Mouse (Mus musculus) C2C12 (cell line): ENCODE results near the gene Ndufa6.

Source experiments
- CEBPB ChIP-seq: IDR thresholded peaks from one replicate; pipeline ENCODE4 v1.6.1; 2011; ENCODE audit warnings: low read depth, mild to moderate bottlenecking, control low read depth, moderate library complexity
- CTCF ChIP-seq: IDR thresholded peaks from one replicate; pipeline ENCODE4 v1.5.1; 2011; ENCODE audit not compliant: control insufficient read depth, insufficient read depth, insufficient read length
- FOSL1 ChIP-seq: IDR thresholded peaks from one replicate; pipeline ENCODE4 v1.8.0; 2011; ENCODE audit warnings: mild to moderate bottlenecking, low read length; ENCODE audit not compliant: poor library complexity, insufficient read depth, severe bottlenecking
- MAX ChIP-seq: IDR thresholded peaks from one replicate; pipeline ENCODE4 v1.6.1; 2011; ENCODE audit warnings: mild to moderate bottlenecking, control low read depth
- MYOD1 ChIP-seq: IDR thresholded peaks from one replicate; pipeline ENCODE4 v1.6.1; 2011; ENCODE audit warnings: low read depth; ENCODE audit not compliant: control insufficient read depth, insufficient read length
- MYOG ChIP-seq: IDR thresholded peaks from one replicate; pipeline ENCODE4 v1.6.1; 2011; ENCODE audit not compliant: control insufficient read depth, insufficient read length; ENCODE audit errors: extremely low read depth
- USF1 ChIP-seq: IDR thresholded peaks from one replicate; pipeline ENCODE4 v1.6.1; 2011; ENCODE audit warnings: low read depth, mild to moderate bottlenecking, control low read depth, moderate library complexity

DNA sequence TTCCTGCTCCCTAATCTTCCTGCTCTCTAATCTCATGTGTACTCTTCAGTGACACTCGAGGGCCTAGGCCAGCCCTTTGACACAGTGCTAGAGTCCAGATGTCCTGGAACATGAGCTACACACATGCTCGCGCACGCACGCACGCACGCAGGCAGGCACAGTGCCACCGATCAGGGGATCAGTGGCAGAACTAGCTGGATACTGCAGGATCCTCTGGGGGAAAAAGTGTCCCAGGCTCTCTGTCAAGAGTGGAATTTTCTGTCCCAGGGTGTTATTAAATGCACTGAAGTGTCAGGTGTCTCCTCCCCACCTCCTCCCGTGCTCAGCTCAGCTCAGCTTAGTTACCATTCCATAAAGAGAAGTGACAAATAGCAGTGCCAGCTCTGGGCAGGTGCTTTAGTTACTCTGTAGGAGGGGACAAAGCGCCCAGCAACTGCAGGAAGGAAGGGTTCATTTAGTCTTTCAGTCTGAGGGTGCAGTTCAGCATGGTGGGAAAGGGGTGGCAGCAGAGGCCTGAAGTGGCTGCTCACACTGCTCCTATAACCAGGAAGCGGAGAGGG, 7.4 kb upstream of the Ndufa6 start:
- no peak for TF ChIP-seq CTCF
- no peak for TF ChIP-seq MAX
- TF ChIP-seq MYOD1 = no peak
- TF ChIP-seq MYOG = no peak
- no peak for TF ChIP-seq CEBPB
- no peak for TF ChIP-seq USF1
- TF ChIP-seq FOSL1 = no peak
